Mouse (Mus musculus) liver, embryonic 14.5 days (tissue): ENCODE results near the gene Kif13a. TPM values are rescaled to one million over a fixed set of nuclear protein-coding genes. Genes with fewer than 3 reads are reported as not detected.
A peak's percentile ranks its signal among the peaks of the same experiment; 100 is the strongest.

Experiments
- ATAC-seq: fragments of 200-750 bp; cut with Nextera tagmentation; 2 replicates; pipeline ENCODE4 v1.8.0; 2017; ENCODE audit warnings: moderate number of reproducible peaks, mild to moderate bottlenecking, moderate library complexity; ENCODE audit not compliant: insufficient read depth
- DNase-seq, 3 experiments: peaks; one replicate each; pipeline ENCODE4 v3.0.0-alpha.2; 2012 to 2013; ENCODE audit warnings: low read depth in 3 of 3, low spot score in 3 of 3
- H3K27ac ChIP-seq: fragments of 300-500 bp; sonication (generic); 2 replicates; pipeline ENCODE4 v1.5.1; 2014; ENCODE audit warnings: moderate library complexity, mild to moderate bottlenecking, control low read depth, inconsistent platforms
- H3K27me3 ChIP-seq: fragments of 300-500 bp; sonication (generic); 2 replicates; pipeline ENCODE4 v1.6.1; 2014; ENCODE audit warnings: mild to moderate bottlenecking, low read length, moderate library complexity; ENCODE audit not compliant: control insufficient read depth, insufficient read depth
- H3K36me3 ChIP-seq: fragments of 300-500 bp; sonication (generic); replicated peaks from 2 replicates; pipeline ENCODE4 v1.6.1; 2014; ENCODE audit warnings: low read depth; ENCODE audit not compliant: control insufficient read depth, insufficient read depth
- H3K4me1 ChIP-seq, 2 experiments: fragments of 200-500 bp in 1 of 2; fragments of 300-500 bp in 1 of 2; sonication (generic) in 1 of 2; replicated peaks; 2 replicates each; pipeline ENCODE4 v1.6.1; 2012 to 2014; ENCODE audit warnings: antibody characterized with exemption in 1 of 2, inconsistent platforms in 1 of 2, low read length in 1 of 2; ENCODE audit not compliant: control insufficient read depth in 2 of 2, insufficient read depth in 2 of 2
- H3K4me2 ChIP-seq: fragments of 300-500 bp; sonication (generic); 2 replicates; pipeline ENCODE4 v1.6.1; 2014; ENCODE audit warnings: low read depth, mild to moderate bottlenecking, control low read depth, moderate library complexity
- H3K4me3 ChIP-seq, 2 experiments: fragments of 200-500 bp in 1 of 2; fragments of 300-500 bp in 1 of 2; sonication (generic) in 1 of 2; 2 replicates each; pipeline ENCODE4 v1.5.1; 2012 to 2014; ENCODE audit warnings: low read depth in 2 of 2, low read length in 2 of 2, mild to moderate bottlenecking in 2 of 2, control low read depth in 1 of 2, inconsistent platforms in 1 of 2, moderate library complexity in 1 of 2; ENCODE audit not compliant: insufficient read depth in 1 of 2
- H3K9ac ChIP-seq: fragments of 300-500 bp; sonication (generic); replicated peaks from 2 replicates; pipeline ENCODE4 v1.6.1; 2014; ENCODE audit warnings: mild to moderate bottlenecking, control low read depth, moderate library complexity
- H3K9me3 ChIP-seq: fragments of 300-500 bp; sonication (generic); 2 replicates; pipeline ENCODE4 v1.6.1; 2016; ENCODE audit warnings: low read length, mixed read lengths; ENCODE audit not compliant: control insufficient read depth
- CTCF ChIP-seq: IDR thresholded peaks from 2 replicates; pipeline ENCODE4 v1.5.1; 2016; ENCODE audit warnings: antibody characterized with exemption, low read depth, control low read depth
- EP300 ChIP-seq: IDR thresholded peaks from 2 replicates; pipeline ENCODE4 v1.6.1; 2016; ENCODE audit warnings: antibody characterized with exemption, low read depth
- WGBS: fragments of 180-500 bp; shearing (Covaris S2); extraction: QIAGEN DNeasy Blood & Tissue Kit; methylation state at CpG from one replicate; pipeline ENCODE4 v1.1.7; 2014; ENCODE audit not compliant: insufficient replicate concordance; 5-methylcytosine and 5-hydroxymethylcytosine counted together
- polyA plus RNA-seq, 2 experiments: library from polyadenylated mRNA; depleted of rRNA in 1 of 2; stranded (reverse) in 1 of 2; unstranded in 1 of 2; fragments of >200 nt; fragmentation: Nextera tagmentation in 1 of 2; extraction: Ambion mirVana in 1 of 2; gene quantifications; 2 replicates each; pipeline versions ENCODE4 v1.2.1 to v1.2.3; 2012 to 2014

Kif13a gene
- polyA plus RNA-seq, 2 experiments, result 2.1 to 3.1 TPM

GRCm38 (mm10) chr13:46872732-46873131 is 56.9 kb downstream of the Kif13a start:
- WGBS, result 70% methylated on average over 11 of the region's 11 CpGs
- Histone ChIP-seq H3K4me2 (no peak overlapping the region), H3K36me3 (no peaks in the 10 kb centered on the region), H3K4me3 (no peak overlapping the region), H3K27me3 (no peaks in the 10 kb centered on the region), H3K4me1 (peaks cover 0 to 10% of the 10 kb centered on the region in 2 experiments; a peak in 2 of 4 replicates), H3K9me3 (no peaks in the 10 kb centered on the region), H3K27ac (no peak overlapping the region), H3K9ac (no peak overlapping the region)
- ATAC-seq, result no peak
- TF ChIP-seq CTCF, result no peak
- TF ChIP-seq EP300, result no peak
- DNase-seq, result no peak

GRCm38 (mm10) chr13:46872194-46872593 is 57.5 kb downstream of the Kif13a start:
- DNase-seq (no peak), ATAC-seq (no peak)
- Histone ChIP-seq H3K4me3 (no peak overlapping the region), H3K27me3 (no peaks in the 10 kb centered on the region), H3K27ac (no peak overlapping the region), H3K9me3 (no peaks in the 10 kb centered on the region), H3K4me2 (no peak overlapping the region), H3K9ac (no peak overlapping the region), H3K36me3 (no peaks in the 10 kb centered on the region), H3K4me1 (peaks cover 0 to 10% of the 10 kb centered on the region in 2 experiments; a peak in 2 of 4 replicates)
- TF ChIP-seq EP300 (no peak), CTCF (no peak)
- 54% methylated on average over 6 of the region's 6 CpGs for WGBS

GRCm38 (mm10) chr13:46869464-46869863 is 60.2 kb downstream of the Kif13a start:
- Histone ChIP-seq H3K4me2 (no peak overlapping the region), H3K36me3 (no peaks in the 10 kb centered on the region), H3K4me3 (no peak overlapping the region), H3K9ac (no peak overlapping the region), H3K4me1 (peaks cover 0 to 2% of the 10 kb centered on the region in 2 experiments; a peak in 1 of 4 replicates), H3K27me3 (no peaks in the 10 kb centered on the region), H3K9me3 (no peaks in the 10 kb centered on the region), H3K27ac (no peak overlapping the region)
- TF ChIP-seq CTCF (no peak), EP300 (no peak)
- WGBS, result 83% methylated on average over 13 of the region's 13 CpGs
- ATAC-seq (no peak), DNase-seq (no peak)

GRCm38 (mm10) chr13:46863169-46863748 is 66.4 kb downstream of the Kif13a start:
- Histone ChIP-seq H3K27me3 (no peaks in the 10 kb centered on the region), H3K27ac (no peak overlapping the region), H3K4me1 (peaks cover 5 to 11% of the 10 kb centered on the region in 2 experiments), H3K36me3 (no peaks in the 10 kb centered on the region), H3K9ac (no peak overlapping the region), H3K9me3 (no peaks in the 10 kb centered on the region), H3K4me3 (no peak overlapping the region), H3K4me2 (no peak overlapping the region)
- WGBS, result 15% methylated on average over 3 of the region's 3 CpGs
- DNase-seq, result no peak
- no peak for TF ChIP-seq EP300
- TF ChIP-seq CTCF, result no peak
- peak; percentile 41; the same call in 1 of the 2 replicates for ATAC-seq

GRCm38 (mm10) chr13:46859876-46860275 is 69.8 kb downstream of the Kif13a start:
- TF ChIP-seq CTCF (no peak), EP300 (no peak)
- Histone ChIP-seq H3K4me2 (no peak overlapping the region), H3K36me3 (no peaks in the 10 kb centered on the region), H3K27me3 (no peaks in the 10 kb centered on the region), H3K9ac (no peak overlapping the region), H3K9me3 (no peaks in the 10 kb centered on the region), H3K27ac (no peak overlapping the region), H3K4me1 (peaks cover 5 to 13% of the 10 kb centered on the region in 2 experiments), H3K4me3 (no peak overlapping the region)
- DNase-seq (peak in 1 of 3 experiments; percentile 10), ATAC-seq (no peak)
- WGBS, result 68% methylated on average over 2 of the region's 2 CpGs
